Mouse (Mus musculus) hindbrain, embryonic 10.5 days (tissue): Measurements from ENCODE around the gene Rorb. TPM values are rescaled to one million over a fixed set of nuclear protein-coding genes. Genes with fewer than 3 reads are reported as not detected.

Experiments used
- DNase-seq: peaks from one replicate; pipeline ENCODE4 v3.0.0-alpha.2; 2017; ENCODE audit warnings: low spot score
- H3K27ac ChIP-seq: fragments of 300-500 bp; sonication (generic); 2 replicates; pipeline ENCODE4 v1.5.1; 2016; ENCODE audit warnings: mild to moderate bottlenecking, moderate library complexity
- H3K27me3 ChIP-seq: fragments of 300-500 bp; sonication (generic); 2 replicates; pipeline ENCODE4 v1.6.1; 2016; ENCODE audit warnings: mild to moderate bottlenecking; ENCODE audit not compliant: poor library complexity, insufficient read depth, severe bottlenecking
- H3K36me3 ChIP-seq: fragments of 300-500 bp; sonication (generic); 2 replicates; pipeline ENCODE4 v1.6.1; 2016; ENCODE audit warnings: mild to moderate bottlenecking, moderate library complexity
- H3K4me1 ChIP-seq: fragments of 300-500 bp; sonication (generic); replicated peaks from 2 replicates; pipeline ENCODE4 v1.6.1; 2016; ENCODE audit warnings: mild to moderate bottlenecking
- H3K4me3 ChIP-seq: fragments of 300-500 bp; sonication (generic); 2 replicates; pipeline ENCODE4 v1.5.1; 2016; ENCODE audit warnings: mild to moderate bottlenecking, moderate library complexity
- H3K9me3 ChIP-seq: fragments of 300-500 bp; sonication (generic); 2 replicates; pipeline ENCODE4 v1.6.1; 2016; ENCODE audit warnings: mild to moderate bottlenecking, moderate library complexity
- WGBS: fragments of 180-500 bp; shearing (Covaris S2); methylation state at CpG from one replicate; pipeline ENCODE4 v1.1.7; 2016; 5-methylcytosine and 5-hydroxymethylcytosine counted together
- polyA plus RNA-seq: library from polyadenylated mRNA; unstranded; fragments of >200 nt; fragmentation: Nextera tagmentation; extraction: Ambion mirVana; gene quantifications from 2 replicates; pipeline ENCODE4 v1.2.1, GENCODE M21; 2016

The Rorb gene
- polyA plus RNA-seq, 1 experiment from 2014 or later, result 1.7 TPM

GRCm38 (mm10) chr19:19089427-19089826 lies 21.6 kb downstream of the Rorb start:
- Histone ChIP-seq H3K9me3 (no peaks in the 10 kb centered on the region), H3K27me3 (no peaks in the 10 kb centered on the region), H3K36me3 (no peaks in the 10 kb centered on the region), H3K4me3 (no peak overlapping the region), H3K4me1 (no peaks in the 10 kb centered on the region), H3K27ac (no peak overlapping the region)
- no peak for DNase-seq
- WGBS, result 90% methylated on average over 7 of the region's 7 CpGs

DNA sequence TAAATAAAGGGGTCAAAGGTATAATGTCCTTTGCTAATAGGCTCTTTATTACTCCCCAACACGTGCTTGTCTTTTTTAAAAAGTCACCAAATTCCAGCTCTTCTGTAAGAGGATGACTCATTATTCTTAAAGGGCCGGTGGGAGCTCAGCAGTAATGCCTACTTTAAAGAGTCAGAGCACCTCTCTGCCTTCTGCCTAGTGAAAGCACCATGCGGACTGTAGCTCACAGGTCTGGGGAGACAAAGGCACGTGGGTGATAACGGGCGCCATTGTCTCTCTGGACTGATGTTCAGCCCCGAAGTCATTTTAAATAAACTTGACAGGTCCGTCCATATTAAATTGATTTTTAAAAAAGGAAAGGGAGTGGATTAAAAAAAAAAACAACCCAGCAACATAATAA lies 33.1 kb downstream of the Rorb start:
- DNase-seq, result no peak
- WGBS, result 76% methylated on average over 8 of the region's 8 CpGs
- H3K4me3 ChIP-seq, result no peak overlapping the region
- H3K9me3 ChIP-seq, result no peaks in the 10 kb centered on the region
- no peaks in the 10 kb centered on the region for H3K4me1 ChIP-seq
- no peak overlapping the region for H3K27ac ChIP-seq
- no peaks in the 10 kb centered on the region for H3K36me3 ChIP-seq
- H3K27me3 ChIP-seq, result no peaks in the 10 kb centered on the region

DNA sequence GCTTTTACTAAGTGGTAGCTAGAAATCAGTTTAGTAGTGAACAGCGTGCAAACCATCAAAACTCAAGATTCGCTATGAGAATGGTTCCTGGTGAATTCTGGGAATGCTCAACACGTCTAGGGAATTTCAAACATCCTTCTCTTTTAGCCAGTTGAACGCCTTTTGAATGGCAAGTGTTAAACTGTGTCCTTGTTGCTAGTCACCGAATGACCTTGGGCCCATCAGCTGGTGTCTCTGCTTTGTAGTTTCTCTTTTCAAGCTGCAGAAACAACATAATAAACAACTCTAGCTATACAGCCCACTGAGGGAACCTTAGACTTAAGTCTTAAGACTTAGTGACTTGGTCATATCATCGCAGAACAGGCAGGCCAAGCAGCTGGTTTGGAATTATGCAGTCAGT lies 36.2 kb downstream of the Rorb start:
- Histone ChIP-seq H3K27ac (no peak overlapping the region), H3K27me3 (no peaks in the 10 kb centered on the region), H3K4me1 (no peaks in the 10 kb centered on the region), H3K9me3 (no peaks in the 10 kb centered on the region), H3K36me3 (no peaks in the 10 kb centered on the region), H3K4me3 (no peak overlapping the region)
- DNase-seq, result no peak
- WGBS, result 74% methylated on average over 6 of the region's 6 CpGs

- 75% methylated on average over 10 of the region's 10 CpGs for WGBS
- Histone ChIP-seq H3K27ac (no peak overlapping the region; the same call in 1 of the 2 replicates), H3K9me3 (no peaks in the 10 kb centered on the region), H3K4me1 (peaks cover 5% of the 10 kb centered on the region; the same call in 1 of the 2 replicates), H3K4me3 (no peak overlapping the region), H3K27me3 (no peaks in the 10 kb centered on the region), H3K36me3 (no peaks in the 10 kb centered on the region)
- no peak for DNase-seq
These were observed 52.1 kb downstream of the Rorb start for GRCm38 (mm10) chr19:19058710-19059398.

DNA sequence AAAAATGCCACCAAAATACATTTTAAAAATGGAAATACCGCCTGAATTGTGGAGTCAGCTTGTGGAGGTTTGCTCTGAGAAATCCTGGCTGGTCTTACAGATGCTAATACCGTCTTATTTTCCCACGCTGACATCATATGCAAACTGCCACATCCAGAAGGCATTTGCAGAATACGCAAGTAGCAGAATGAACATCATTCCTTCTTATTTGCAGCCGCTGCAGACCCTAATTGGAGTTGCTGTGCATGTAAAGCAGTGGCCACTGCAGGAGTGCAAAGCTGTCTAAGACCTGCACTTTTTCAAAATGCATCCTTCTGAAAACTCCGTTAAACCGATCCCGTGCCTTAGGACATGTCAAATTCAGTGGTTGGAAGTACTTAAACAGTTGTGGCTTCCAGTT lies 52.8 kb downstream of the Rorb start:
- no peak overlapping the region for H3K4me3 ChIP-seq
- H3K27ac ChIP-seq, result no peak overlapping the region
- no peaks in the 10 kb centered on the region for H3K27me3 ChIP-seq
- H3K36me3 ChIP-seq, result no peaks in the 10 kb centered on the region
- no peaks in the 10 kb centered on the region for H3K9me3 ChIP-seq
- 92% methylated on average over 8 of the region's 8 CpGs for WGBS
- no peak for DNase-seq
- peaks cover 5% of the 10 kb centered on the region; the same call in 1 of the 2 replicates for H3K4me1 ChIP-seq

- Histone ChIP-seq H3K27me3 (no peaks in the 10 kb centered on the region), H3K36me3 (no peaks in the 10 kb centered on the region), H3K4me3 (no peak overlapping the region), H3K27ac (no peak overlapping the region), H3K9me3 (no peaks in the 10 kb centered on the region), H3K4me1 (peaks cover 12% of the 10 kb centered on the region; the same call in 1 of the 2 replicates)
- WGBS, result 51% methylated on average over 2 of the region's 2 CpGs
- DNase-seq, result no peak
These were observed 67.9 kb downstream of the Rorb start for GRCm38 (mm10) chr19:19043138-19043537.

DNA sequence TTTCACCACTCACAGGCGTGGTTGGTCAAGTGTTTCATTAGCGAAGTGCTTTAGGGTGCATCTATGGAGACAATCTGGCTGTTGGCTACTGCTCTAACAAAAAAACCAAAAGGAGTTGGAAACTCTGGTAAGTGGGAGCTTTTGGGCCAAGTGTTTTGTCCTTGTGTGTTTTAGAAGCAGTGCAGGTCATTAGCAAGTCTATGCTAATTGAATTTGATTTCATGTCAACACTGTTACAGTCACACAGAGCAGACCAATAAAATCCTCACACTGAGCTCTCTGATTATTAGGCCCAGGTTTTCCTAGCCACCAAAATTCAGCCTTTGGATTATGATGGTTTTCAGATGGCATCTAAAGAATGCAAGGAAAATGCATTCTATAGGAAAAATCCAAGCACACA lies 70.2 kb downstream of the Rorb start:
- no peaks in the 10 kb centered on the region for H3K27me3 ChIP-seq
- H3K27ac ChIP-seq, result no peak overlapping the region
- peaks cover 12% of the 10 kb centered on the region; the same call in 1 of the 2 replicates for H3K4me1 ChIP-seq
- no peaks in the 10 kb centered on the region for H3K9me3 ChIP-seq
- no peak for DNase-seq
- WGBS, result 76% methylated on average over 2 of the region's 2 CpGs
- no peaks in the 10 kb centered on the region for H3K36me3 ChIP-seq
- H3K4me3 ChIP-seq, result no peak overlapping the region

DNA sequence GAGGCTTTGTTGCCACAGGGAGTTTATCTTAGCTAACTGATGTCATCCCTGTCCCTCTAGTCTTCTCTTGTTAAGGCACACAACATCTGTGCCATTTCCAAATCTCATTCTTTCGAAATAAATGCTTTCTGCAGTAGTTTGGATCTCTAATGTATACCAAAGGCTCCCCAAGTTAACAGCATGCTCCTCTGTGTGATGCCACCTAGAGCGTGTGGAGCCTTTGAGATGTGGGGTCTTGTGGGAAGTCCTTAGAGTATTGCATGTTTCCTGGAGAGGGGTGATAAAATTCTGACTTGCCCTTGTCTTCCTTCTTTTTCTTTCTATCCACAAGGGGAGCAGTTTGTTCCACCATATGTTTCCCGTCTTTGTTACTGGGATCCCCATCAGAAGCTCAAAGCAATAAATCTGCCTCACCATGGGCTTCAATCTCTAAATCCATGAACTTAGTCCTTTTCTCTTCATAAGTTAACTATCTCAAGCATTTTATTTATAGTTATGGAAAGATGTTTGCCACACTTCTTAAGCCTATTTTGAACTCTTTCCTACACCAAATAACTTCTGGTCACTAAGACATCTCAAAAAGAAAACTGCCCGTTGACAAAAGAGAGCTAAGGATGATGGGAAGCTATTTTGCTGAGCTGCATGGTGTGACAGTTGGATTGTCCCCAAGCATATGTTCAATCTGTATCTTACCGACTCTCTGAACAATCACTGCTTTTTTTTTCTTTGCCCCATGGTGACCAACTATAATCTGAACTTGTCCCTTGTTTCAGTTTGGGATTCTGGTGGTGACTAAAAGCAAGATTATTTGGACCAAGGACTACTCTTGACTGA lies 76.3 kb downstream of the Rorb start:
- 91% methylated on average over 5 of the region's 5 CpGs for WGBS
- no peaks in the 10 kb centered on the region for H3K36me3 ChIP-seq
- H3K4me1 ChIP-seq, result no peaks in the 10 kb centered on the region
- no peak overlapping the region for H3K4me3 ChIP-seq
- DNase-seq, result no peak
- H3K27ac ChIP-seq, result no peak overlapping the region
- H3K9me3 ChIP-seq, result no peaks in the 10 kb centered on the region
- H3K27me3 ChIP-seq, result no peaks in the 10 kb centered on the region

GRCm38 (mm10) chr19:19033974-19034373 lies 77.0 kb downstream of the Rorb start:
- Histone ChIP-seq H3K27ac (no peak overlapping the region), H3K36me3 (no peaks in the 10 kb centered on the region), H3K4me1 (no peaks in the 10 kb centered on the region), H3K4me3 (no peak overlapping the region), H3K27me3 (no peaks in the 10 kb centered on the region), H3K9me3 (no peaks in the 10 kb centered on the region)
- 79% methylated on average over 3 of the region's 3 CpGs for WGBS
- DNase-seq, result no peak

DNA sequence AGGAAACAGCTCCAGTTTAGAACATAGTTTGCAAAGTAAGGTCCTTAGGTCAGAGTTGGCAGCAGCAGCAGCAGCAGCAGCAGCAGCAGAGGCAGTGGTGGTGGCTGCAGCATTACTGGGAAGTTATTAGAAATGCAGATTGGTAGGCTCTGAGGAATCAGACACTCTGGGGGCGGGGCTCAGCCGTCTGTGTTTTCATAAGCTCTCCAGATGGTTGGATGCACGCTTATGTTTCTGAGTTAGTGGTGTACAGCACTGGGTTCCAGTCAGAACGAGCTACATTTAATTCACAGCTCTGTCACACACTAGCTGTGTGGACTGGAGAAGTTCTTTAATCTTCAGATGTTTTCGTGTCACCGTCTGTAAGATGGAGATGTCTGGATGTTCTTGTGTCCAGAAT lies 105.9 kb downstream of the Rorb start:
- 59% methylated on average over 6 of the region's 6 CpGs for WGBS
- peaks cover 13% of the 10 kb centered on the region for H3K4me1 ChIP-seq
- H3K4me3 ChIP-seq, result no peak overlapping the region
- H3K27ac ChIP-seq, result no peak overlapping the region
- H3K9me3 ChIP-seq, result no peaks in the 10 kb centered on the region
- H3K27me3 ChIP-seq, result no peaks in the 10 kb centered on the region
- H3K36me3 ChIP-seq, result no peaks in the 10 kb centered on the region
- DNase-seq, result peak; percentile 27

- H3K27ac ChIP-seq, result no peak overlapping the region
- DNase-seq, result no peak
These were observed 106.9 kb downstream of the Rorb start for GRCm38 (mm10) chr19:19004023-19004656.

GRCm38 (mm10) chr19:18998966-18999365 lies 112.0 kb downstream of the Rorb start:
- Histone ChIP-seq H3K9me3 (no peaks in the 10 kb centered on the region), H3K4me1 (peaks cover 2% of the 10 kb centered on the region; the same call in 1 of the 2 replicates), H3K27ac (no peak overlapping the region), H3K4me3 (no peak overlapping the region), H3K36me3 (no peaks in the 10 kb centered on the region), H3K27me3 (no peaks in the 10 kb centered on the region)
- no peak for DNase-seq
- 93% methylated on average over 8 of the region's 8 CpGs for WGBS

More at GRCm38 (mm10) chr19:19004023-19004656, 106.9 kb downstream of the Rorb start:
- Histone ChIP-seq H3K9me3 (no peaks in the 10 kb centered on the region), H3K4me1 (peaks cover 13% of the 10 kb centered on the region), H3K4me3 (no peak overlapping the region), H3K27me3 (no peaks in the 10 kb centered on the region), H3K36me3 (no peaks in the 10 kb centered on the region)
- whole genome bisulfite sequencing, result 56% methylated on average over 10 of the region's 11 CpGs

DNA sequence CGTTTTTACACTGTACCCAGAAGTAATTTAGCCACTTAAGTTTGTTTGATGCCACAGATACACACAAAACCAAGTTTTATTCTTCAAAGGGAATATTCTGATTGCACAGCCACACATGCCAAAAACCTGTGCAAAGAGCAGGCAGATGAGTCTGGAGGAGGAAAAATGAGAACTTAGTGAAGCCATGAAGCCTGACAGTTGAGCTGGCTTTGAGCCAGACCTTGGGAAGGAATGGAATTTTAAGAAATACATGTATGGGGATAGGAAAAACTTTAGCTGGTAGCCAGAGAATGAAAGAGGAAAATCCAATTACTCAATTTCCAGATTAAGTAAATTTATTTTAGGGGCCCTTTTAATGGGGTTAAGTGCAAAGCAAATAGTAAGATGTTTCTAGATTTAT lies 113.3 kb downstream of the Rorb start:
- WGBS, result 76% methylated on average over 1 of the region's 1 CpGs
- H3K4me1 ChIP-seq, result no peaks in the 10 kb centered on the region
- no peak overlapping the region for H3K27ac ChIP-seq
- H3K4me3 ChIP-seq, result no peak overlapping the region
- no peaks in the 10 kb centered on the region for H3K9me3 ChIP-seq
- DNase-seq, result no peak
- H3K27me3 ChIP-seq, result no peaks in the 10 kb centered on the region
- no peaks in the 10 kb centered on the region for H3K36me3 ChIP-seq
